Mouse (Mus musculus): ENCODE data around the gene Sprr2a2.
"Not testable (repeated sequence)": the region's sequence is repeated elsewhere in the genome, so short reads cannot be mapped to it uniquely, and the experiment has no call there.

Sprr2a2 gene

GRCm38 (mm10) chr3:92215569-92215968 is at the start of gene Sprr2a2, which contains the start of gene Sprr2a1:
TSS of gene Sprr2a2 (plus strand) at chr3:92215920.
TSS of gene Sprr2a1 (plus strand) at chr3:92215799.
- not testable (repeated sequence) for DNase-seq (ENCODE audit: low read depth, low spot score)

GRCm38 (mm10) chr3:92169847-92170246 is 45.9 kb upstream of the Sprr2a2 start:
- peak; percentile 16 for DNase-seq (ENCODE audit: low read depth, low spot score)

GRCm38 (mm10) chr3:92176880-92177279 is 38.8 kb upstream of the Sprr2a2 start:
- no peak for DNase-seq (ENCODE audit: low read depth, low spot score)

- DNase-seq (ENCODE audit: low read depth, low spot score) = no peak
Observed at GRCm38 (mm10) chr3:92195512-92196200, 20.1 kb upstream of the Sprr2a2 start.

GRCm38 (mm10) chr3:92211133-92211925 is 4.4 kb upstream of the Sprr2a2 start:
- not testable (repeated sequence) for DNase-seq (ENCODE audit: low read depth, low spot score)

GRCm38 (mm10) chr3:92212059-92212458 is 3.7 kb upstream of the Sprr2a2 start:
- not testable (repeated sequence) for DNase-seq (ENCODE audit: low read depth, low spot score)

GRCm38 (mm10) chr3:92213651-92214050 is 2.1 kb upstream of the Sprr2a2 start:
- not testable (repeated sequence) for DNase-seq (ENCODE audit: low read depth, low spot score)

GRCm38 (mm10) chr3:92219031-92219430 is 3.3 kb downstream of the Sprr2a2 start:
- not testable (repeated sequence) for DNase-seq (ENCODE audit: low read depth, low spot score)

GRCm38 (mm10) chr3:92223708-92224107 is 8.0 kb downstream of the Sprr2a2 start:
- not testable (repeated sequence) for DNase-seq (ENCODE audit: low read depth, low spot score)

GRCm38 (mm10) chr3:92227410-92227809 is 11.7 kb downstream of the Sprr2a2 start:
- not testable (repeated sequence) for DNase-seq (ENCODE audit: low read depth, low spot score)

GRCm38 (mm10) chr3:92236463-92237189 is 20.9 kb downstream of the Sprr2a2 start:
- DNase-seq (ENCODE audit: low read depth, low spot score) = not testable (repeated sequence)

GRCm38 (mm10) chr3:92238736-92239135 is 23.0 kb downstream of the Sprr2a2 start:
- not testable (repeated sequence) for DNase-seq (ENCODE audit: low read depth, low spot score)

- DNase-seq (ENCODE audit: low read depth, low spot score) = not testable (repeated sequence)
Observed at GRCm38 (mm10) chr3:92239197-92239596, 23.5 kb downstream of the Sprr2a2 start.

GRCm38 (mm10) chr3:92244833-92245232 is 29.1 kb downstream of the Sprr2a2 start:
- not testable (repeated sequence) for DNase-seq (ENCODE audit: low read depth, low spot score)

GRCm38 (mm10) chr3:92246245-92246644 is 30.5 kb downstream of the Sprr2a2 start:
- DNase-seq (ENCODE audit: low read depth, low spot score) = not testable (repeated sequence)

- DNase-seq (ENCODE audit: low read depth, low spot score) = not testable (repeated sequence)
Observed at GRCm38 (mm10) chr3:92248494-92248893, 32.8 kb downstream of the Sprr2a2 start.

GRCm38 (mm10) chr3:92250450-92250849 is 34.7 kb downstream of the Sprr2a2 start:
- not testable (repeated sequence) for DNase-seq (ENCODE audit: low read depth, low spot score)

- DNase-seq (ENCODE audit: low read depth, low spot score) = not testable (repeated sequence)
Observed at GRCm38 (mm10) chr3:92253860-92254259, 38.1 kb downstream of the Sprr2a2 start.

GRCm38 (mm10) chr3:92258526-92258925 is 42.8 kb downstream of the Sprr2a2 start:
- not testable (repeated sequence) for DNase-seq (ENCODE audit: low read depth, low spot score)

GRCm38 (mm10) chr3:92263462-92263861 is 47.7 kb downstream of the Sprr2a2 start:
- DNase-seq (ENCODE audit: low read depth, low spot score) = not testable (repeated sequence)

GRCm38 (mm10) chr3:92271414-92271985 is 55.8 kb downstream of the Sprr2a2 start:
- not testable (repeated sequence) for DNase-seq (ENCODE audit: low read depth, low spot score)

All from forelimb bud, embryonic 11.5 days (tissue).